Mouse (Mus musculus): ENCODE data around the gene Jak2. TPM values are rescaled to one million over a fixed set of nuclear protein-coding genes. Genes with fewer than 3 reads are reported as not detected.
A peak's percentile ranks its signal among the peaks of the same experiment; 100 is the strongest.

Gene Jak2
- total RNA-seq, 2 experiments from 2014 or later, result 24.1 to 27.8 TPM

GRCm38 (mm10) chr19:29251958-29252801 lies 552 bp downstream of the Jak2 start:
- intact Hi-C loops (cut with DNase I), result loop anchor here (1.0 to 10.0 kb wide), 4 partner anchors 110 to 205 kb away; partner anchors contain the start of genes Ak3 and Rcl1
- peak; percentile 43 to 47 for DNase-seq (ENCODE audit: low spot score in 2 of 2)

GRCm38 (mm10) chr19:29252831-29253545 lies 1.4 kb downstream of the Jak2 start:
- peak in 1 of 2 experiments; percentile 12 for DNase-seq (ENCODE audit: low spot score in 2 of 2)
- intact Hi-C loops (cut with DNase I), result loop anchor here (5.0 to 10.0 kb wide), 3 partner anchors 111 to 191 kb away; partner anchors contain the start of gene Rcl1

DNA sequence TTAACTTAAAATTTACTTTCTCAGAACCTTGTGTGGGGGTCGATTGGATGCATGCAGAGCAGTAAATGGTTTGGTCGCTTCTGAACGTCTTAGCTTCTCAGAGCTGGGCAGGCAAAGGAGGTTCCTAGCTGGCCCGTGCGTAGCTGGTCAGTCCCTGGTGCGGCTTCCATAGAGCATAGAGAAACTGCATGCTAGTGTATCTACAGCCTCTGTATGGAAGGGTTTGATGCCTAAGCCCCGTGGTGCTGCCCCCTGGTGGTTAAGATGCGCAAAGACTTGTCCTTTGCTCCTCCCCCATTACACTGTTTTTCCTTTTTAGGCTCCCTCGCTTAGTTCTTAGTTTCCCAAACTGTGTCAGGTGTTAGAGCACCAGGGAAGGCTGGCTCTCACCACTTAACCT lies 2.1 kb downstream of the Jak2 start:
- intact Hi-C loops (cut with DNase I), result loop anchor here (5.0 to 10.0 kb wide), 3 partner anchors 111 to 191 kb away; partner anchors contain the start of gene Rcl1
- peak; percentile 81 to 85 for DNase-seq (ENCODE audit: low spot score in 2 of 2)

- peak in 1 of 2 experiments; percentile 20 for DNase-seq (ENCODE audit: low spot score in 2 of 2)
- intact Hi-C loops (cut with DNase I), result loop anchor here (5.0 to 10.0 kb wide), 3 partner anchors 112 to 192 kb away; partner anchors contain the start of gene Rcl1
These were observed 3.0 kb downstream of the Jak2 start for GRCm38 (mm10) chr19:29254671-29255070.

- peak in 1 of 2 experiments; percentile 27 for DNase-seq (ENCODE audit: low spot score in 2 of 2)
- intact Hi-C loops (cut with DNase I), result loop anchor here (10.0 kb wide), 1 partner anchor 151 kb away; the partner anchor contains the start of gene Rcl1
These were observed 3.8 kb downstream of the Jak2 start for GRCm38 (mm10) chr19:29255327-29256027.

DNA sequence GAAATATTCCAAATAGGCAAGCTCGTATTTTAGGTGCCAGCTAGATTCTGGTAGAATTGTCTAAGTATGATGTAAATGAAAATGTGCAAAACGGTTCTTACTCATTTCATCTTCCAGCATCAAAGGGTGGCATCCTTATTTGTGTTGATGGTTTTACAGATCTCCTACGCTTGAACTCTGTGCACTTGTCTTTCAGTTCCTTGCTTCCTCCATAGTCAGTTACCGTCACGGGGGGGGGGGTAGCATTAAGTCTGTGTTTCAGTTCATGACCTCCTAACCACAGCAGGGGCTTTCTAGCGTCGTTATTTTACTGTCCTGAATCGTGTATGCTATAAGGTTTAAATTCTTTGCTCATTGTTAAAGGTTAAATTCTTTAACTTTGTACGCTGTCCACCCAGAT lies 10.0 kb downstream of the Jak2 start:
- no peak for DNase-seq (ENCODE audit: low spot score in 2 of 2)
- intact Hi-C loops (cut with DNase I), result no loop called here

DNA sequence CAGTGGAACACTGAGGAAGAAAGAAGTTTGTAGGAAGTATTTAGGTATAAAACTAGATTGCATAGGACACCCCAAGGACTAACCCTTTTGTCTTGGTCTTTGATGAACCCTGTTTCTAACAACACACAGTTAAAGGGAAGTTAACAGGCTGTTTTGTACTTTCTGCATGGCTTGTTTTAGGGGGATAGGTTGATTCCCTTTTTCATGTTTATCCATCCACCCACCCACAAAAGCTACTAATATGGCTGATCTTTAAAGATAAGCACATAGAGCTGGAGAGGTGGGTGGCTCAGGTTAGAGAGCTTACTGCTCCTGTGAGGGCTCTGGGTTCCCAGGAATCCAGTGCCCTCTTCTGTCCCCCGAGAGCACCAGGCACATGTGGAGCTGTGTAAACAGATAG lies 11.9 kb downstream of the Jak2 start:
- DNase-seq (ENCODE audit: low spot score in 2 of 2), result no peak
- intact Hi-C loops (cut with DNase I), result no loop called here

DNA sequence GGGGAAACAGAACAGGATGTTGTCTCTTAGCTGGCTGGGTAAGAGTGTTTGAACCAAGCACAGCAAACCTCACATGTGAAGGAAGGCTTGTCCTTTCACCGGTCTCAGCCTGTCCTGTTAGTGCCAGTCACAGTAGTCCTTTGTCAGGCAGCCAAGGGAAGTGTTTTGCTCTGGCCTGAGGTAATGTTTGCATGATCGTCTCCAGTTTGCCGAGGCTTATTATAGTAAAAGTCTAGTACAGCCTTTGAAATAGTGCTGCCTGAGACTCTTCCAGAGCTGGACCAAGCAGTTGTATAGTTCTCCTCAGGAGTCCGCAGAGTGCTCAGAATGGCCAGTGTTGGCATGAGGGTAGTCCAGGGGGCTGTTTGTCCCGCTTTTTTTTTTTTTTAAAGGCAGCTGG lies 13.9 kb downstream of the Jak2 start:
- intact Hi-C loops (cut with DNase I), result no loop called here

GRCm38 (mm10) chr19:29267075-29267868 lies 15.6 kb downstream of the Jak2 start:
- intact Hi-C loops (cut with DNase I), result no loop called here
- no peak for DNase-seq (ENCODE audit: low spot score in 2 of 2)

More for the DNA sequence above, 13.9 kb downstream of the Jak2 start:
- DNase-seq (ENCODE audit: low spot score in 2 of 2), result peak in 1 of 2 experiments; percentile 69

DNA sequence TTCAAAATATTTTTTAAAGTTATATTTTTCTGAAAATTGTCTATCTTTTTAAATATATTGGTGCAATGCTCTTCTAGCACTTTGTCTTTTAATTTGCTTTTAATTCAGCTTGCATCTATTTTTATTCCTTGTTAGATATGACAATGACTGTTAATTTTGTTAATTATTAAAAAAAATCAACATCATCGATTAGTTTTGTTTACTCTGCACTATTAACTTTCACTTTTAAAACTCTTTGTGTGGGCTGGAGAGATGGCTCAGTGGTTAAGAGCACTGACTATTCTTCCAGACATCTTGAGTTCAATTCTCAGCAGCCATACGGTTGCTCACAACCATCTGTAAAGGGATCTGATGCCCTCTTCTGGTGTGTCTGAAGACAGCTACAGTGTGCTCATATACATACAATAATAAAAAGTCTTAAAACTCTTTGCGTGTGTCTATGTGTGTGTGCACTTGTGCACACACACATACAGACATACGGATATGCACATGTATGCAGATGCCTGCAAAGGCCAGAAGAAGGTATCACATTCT lies 17.2 kb downstream of the Jak2 start:
- no peak for DNase-seq (ENCODE audit: low spot score in 2 of 2)
- intact Hi-C loops (cut with DNase I), result no loop called here

DNA sequence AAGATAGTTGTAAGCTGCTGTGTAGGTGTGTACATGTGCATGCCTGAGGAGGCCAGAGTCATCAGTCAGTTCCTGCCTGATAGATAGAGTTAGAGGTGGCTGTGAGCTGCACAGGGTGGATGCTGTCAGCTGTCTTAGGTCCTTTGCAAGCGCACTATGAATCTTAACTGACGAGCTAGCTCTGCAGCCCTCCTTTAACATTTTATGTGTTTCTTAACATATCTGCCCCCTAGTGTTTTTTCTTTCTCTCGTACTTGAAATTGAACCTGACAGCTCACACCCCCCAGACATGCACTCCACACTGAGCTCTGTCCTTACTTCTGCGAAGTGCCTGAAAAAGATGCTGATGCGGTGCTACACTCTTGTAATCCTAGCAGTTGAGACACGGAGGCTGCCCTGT lies 18.6 kb downstream of the Jak2 start:
- no peak for DNase-seq (ENCODE audit: low spot score in 2 of 2)
- intact Hi-C loops (cut with DNase I), result no loop called here

GRCm38 (mm10) chr19:29271147-29271578 lies 19.5 kb downstream of the Jak2 start:
- intact Hi-C loops (cut with DNase I), result no loop called here
- DNase-seq (ENCODE audit: low spot score in 2 of 2), result peak in 1 of 2 experiments; percentile 44

GRCm38 (mm10) chr19:29272011-29272809 lies 20.6 kb downstream of the Jak2 start:
- intact Hi-C loops (cut with DNase I), result no loop called here

DNA sequence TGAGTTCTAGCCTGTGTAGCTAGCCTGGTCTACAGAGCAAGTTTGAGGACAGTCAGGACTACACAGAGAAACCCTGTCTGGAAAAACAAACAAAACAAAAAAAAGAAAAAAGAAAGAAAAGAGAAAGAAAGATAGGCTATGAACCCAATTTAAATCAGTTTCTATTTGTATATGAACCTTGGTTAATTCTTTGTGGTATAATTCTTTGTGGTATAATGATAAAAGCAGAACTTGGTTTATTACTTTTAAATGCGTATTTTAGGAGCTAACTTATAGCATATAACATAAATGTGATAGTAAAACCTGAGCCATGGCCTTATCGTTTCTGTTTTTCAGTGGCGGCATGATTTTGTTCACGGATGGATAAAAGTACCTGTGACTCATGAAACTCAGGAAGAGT lies 24.8 kb downstream of the Jak2 start:
- no peak for DNase-seq (ENCODE audit: low spot score in 2 of 2)
- intact Hi-C loops (cut with DNase I), result no loop called here

More at GRCm38 (mm10) chr19:29272011-29272809, 20.6 kb downstream of the Jak2 start:
- no peak for DNase-seq (ENCODE audit: low spot score in 2 of 2)

DNA sequence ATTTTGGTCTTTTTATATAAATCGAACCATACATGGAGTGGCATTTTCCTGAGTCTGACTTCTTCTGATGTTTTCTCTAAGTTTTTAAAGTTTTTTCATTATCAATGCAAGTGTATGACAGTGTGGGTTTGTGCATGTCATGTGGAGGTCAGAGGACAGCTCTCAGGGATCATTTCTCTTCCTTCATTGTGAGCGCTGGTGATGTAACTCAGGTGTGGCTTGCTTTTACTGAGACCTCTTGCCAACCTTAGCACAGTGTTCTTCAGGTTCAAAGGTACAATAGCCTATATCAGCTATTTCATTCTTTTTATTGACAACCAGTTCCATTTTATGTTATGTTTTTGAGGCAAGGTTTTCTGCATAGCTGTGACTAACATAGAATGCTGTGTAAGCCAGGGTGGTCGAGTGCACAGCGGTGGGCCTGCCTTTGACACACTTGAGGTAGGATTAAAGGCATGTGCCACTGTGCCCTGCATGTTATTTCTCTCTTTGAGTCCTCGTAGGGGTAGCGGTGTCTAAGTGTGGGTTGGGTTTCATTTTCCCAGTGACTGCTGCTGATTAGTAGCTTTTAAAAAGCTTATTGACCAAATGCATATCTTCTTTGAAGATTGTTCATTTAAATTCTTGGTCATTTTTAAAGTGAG lies 27.4 kb downstream of the Jak2 start:
- intact Hi-C loops (cut with DNase I), result no loop called here
- no peak for DNase-seq (ENCODE audit: low spot score in 2 of 2)

- DNase-seq (ENCODE audit: low spot score in 2 of 2), result peak in 1 of 2 experiments; percentile 22
- intact Hi-C loops (cut with DNase I), result no loop called here
These were observed 33.8 kb downstream of the Jak2 start for GRCm38 (mm10) chr19:29285451-29285869.

- intact Hi-C loops (cut with DNase I), result no loop called here
- no peak for DNase-seq (ENCODE audit: low spot score in 2 of 2)
These were observed 36.2 kb downstream of the Jak2 start for GRCm38 (mm10) chr19:29287863-29288262.

Measured in left cerebral cortex, postnatal 14 days (tissue).